Mouse (Mus musculus) stomach, embryonic 16.5 days (tissue): ENCODE data around the gene Pced1a. TPM values are rescaled to one million over a fixed set of nuclear protein-coding genes. Genes with fewer than 3 reads are reported as not detected.

ENCODE experiments used
- ATAC-seq: fragments of 200-750 bp; cut with Nextera tagmentation; 2 replicates; pipeline ENCODE4 v1.8.0; 2017; ENCODE audit warnings: moderate number of reproducible peaks, moderate TSS enrichment; ENCODE audit not compliant: insufficient read depth, low FRiP score
- H3K27ac ChIP-seq: fragments of 300-500 bp; sonication (generic); 2 replicates; pipeline ENCODE4 v1.5.1; 2014; ENCODE audit warnings: low read length
- H3K27me3 ChIP-seq: fragments of 300-500 bp; sonication (generic); 2 replicates; pipeline ENCODE4 v1.6.1; 2014; ENCODE audit warnings: low read length, control low read depth, mixed read lengths; ENCODE audit not compliant: control insufficient read depth, insufficient read depth
- H3K36me3 ChIP-seq: fragments of 300-500 bp; sonication (generic); 2 replicates; pipeline ENCODE4 v1.6.1; 2014; ENCODE audit warnings: low read length; ENCODE audit not compliant: control insufficient read depth, insufficient read depth
- H3K4me1 ChIP-seq: fragments of 300-500 bp; sonication (generic); 2 replicates; pipeline ENCODE4 v1.6.1; 2014; ENCODE audit warnings: low read length, control low read depth, mixed read lengths; ENCODE audit not compliant: control insufficient read depth, insufficient read depth
- H3K4me2 ChIP-seq: fragments of 300-500 bp; sonication (generic); 2 replicates; pipeline ENCODE4 v1.6.1; 2014; ENCODE audit warnings: low read depth, low read length, mixed read lengths
- H3K4me3 ChIP-seq: fragments of 300-500 bp; sonication (generic); replicated peaks from 2 replicates; pipeline ENCODE4 v1.5.1; 2014; ENCODE audit warnings: mild to moderate bottlenecking, low read length
- H3K9ac ChIP-seq: fragments of 300-500 bp; sonication (generic); 2 replicates; pipeline ENCODE4 v1.6.1; 2014; ENCODE audit warnings: low read length
- H3K9me3 ChIP-seq: fragments of 300-500 bp; sonication (generic); replicated peaks from 2 replicates; pipeline ENCODE4 v1.6.1; 2016; ENCODE audit warnings: low read length, control low read depth; ENCODE audit not compliant: control insufficient read depth
- WGBS: fragments of 180-500 bp; shearing (Covaris S2); extraction: QIAGEN DNeasy Blood & Tissue Kit; methylation state at CpG from one replicate; pipeline ENCODE4 v1.1.7; 2014; 5-methylcytosine and 5-hydroxymethylcytosine counted together
- polyA plus RNA-seq: library from polyadenylated mRNA; unstranded; fragments of >200 nt; fragmentation: Nextera tagmentation; extraction: Ambion mirVana; gene quantifications from 2 replicates; pipeline ENCODE4 v1.2.1, GENCODE M21; 2015

The Pced1a gene
- polyA plus RNA-seq, 1 experiment from 2014 or later: 16.4 TPM

GRCm38 (mm10) chr2:130401891-130402290 is 22.6 kb downstream of the Pced1a start:
- Histone ChIP-seq H3K4me3 (no peak overlapping the region), H3K36me3 (no peaks in the 10 kb centered on the region), H3K4me2 (no peak overlapping the region), H3K4me1 (peaks cover 13% of the 10 kb centered on the region), H3K27ac (no peak overlapping the region), H3K27me3 (no peaks in the 10 kb centered on the region), H3K9ac (no peak overlapping the region), H3K9me3 (no peaks in the 10 kb centered on the region)
- 68% methylated on average over 4 of the region's 4 CpGs for whole genome bisulfite sequencing
- ATAC-seq: no peak

GRCm38 (mm10) chr2:130400046-130400445 is 24.5 kb downstream of the Pced1a start:
- no peak overlapping the region for H3K27ac ChIP-seq
- H3K4me1 ChIP-seq: peaks cover 19% of the 10 kb centered on the region
- no peak for ATAC-seq
- no peaks in the 10 kb centered on the region for H3K27me3 ChIP-seq
- H3K9me3 ChIP-seq: no peaks in the 10 kb centered on the region
- WGBS: 83% methylated on average over 1 of the region's 1 CpGs
- no peak overlapping the region for H3K9ac ChIP-seq
- no peaks in the 10 kb centered on the region for H3K36me3 ChIP-seq
- no peak overlapping the region for H3K4me2 ChIP-seq
- H3K4me3 ChIP-seq: no peak overlapping the region

GRCm38 (mm10) chr2:130398091-130398490 is 26.4 kb downstream of the Pced1a start:
- no peak overlapping the region for H3K27ac ChIP-seq
- no peaks in the 10 kb centered on the region for H3K27me3 ChIP-seq
- H3K9ac ChIP-seq: peak overlapping the region; percentile 80
- H3K9me3 ChIP-seq: no peaks in the 10 kb centered on the region
- peaks cover 19% of the 10 kb centered on the region for H3K4me1 ChIP-seq
- no peaks in the 10 kb centered on the region for H3K36me3 ChIP-seq
- 19% methylated on average over 14 of the region's 14 CpGs for WGBS
- peak overlapping the region; percentile 65 for H3K4me3 ChIP-seq
- H3K4me2 ChIP-seq: peak overlapping the region; percentile 95
- no peak for ATAC-seq

- H3K4me1 ChIP-seq: peaks cover 19% of the 10 kb centered on the region
- ATAC-seq: peak; percentile 84
- peak within 1 kb of the TSS; percentile 80 for H3K9ac ChIP-seq
- peak within 1 kb of the TSS; percentile 26; the same call in 1 of the 2 replicates for H3K27ac ChIP-seq
- no peaks in the 10 kb centered on the region for H3K27me3 ChIP-seq
- H3K36me3 ChIP-seq: no peaks in the 10 kb centered on the region
- no peaks in the 10 kb centered on the region for H3K9me3 ChIP-seq
- peak within 1 kb of the TSS; percentile 95 for H3K4me2 ChIP-seq
- H3K4me3 ChIP-seq: peak within 1 kb of the TSS; percentile 65
- 2% methylated on average over 47 of the region's 53 CpGs for WGBS
These were observed 27.1 kb downstream of the Pced1a start, which contains the start of gene Cpxm1 for GRCm38 (mm10) chr2:130397186-130397985. Cpxm1 (minus strand) TSS chr2:130397574.

- no peak for ATAC-seq
- no peak overlapping the region for H3K4me2 ChIP-seq
These were observed 28.8 kb downstream of the Pced1a start for GRCm38 (mm10) chr2:130395696-130396095.

GRCm38 (mm10) chr2:130392836-130393235 is 31.7 kb downstream of the Pced1a start:
- Histone ChIP-seq H3K27me3 (no peaks in the 10 kb centered on the region), H3K27ac (no peak overlapping the region), H3K36me3 (no peaks in the 10 kb centered on the region), H3K9me3 (no peaks in the 10 kb centered on the region), H3K4me1 (peaks cover 15% of the 10 kb centered on the region), H3K9ac (no peak overlapping the region), H3K4me3 (no peak overlapping the region), H3K4me2 (no peak overlapping the region)
- no peak for ATAC-seq
- WGBS: 83% methylated on average over 3 of the region's 3 CpGs

More at GRCm38 (mm10) chr2:130395696-130396095, 28.8 kb downstream of the Pced1a start:
- Histone ChIP-seq H3K9ac (no peak overlapping the region), H3K4me1 (peaks cover 19% of the 10 kb centered on the region), H3K27ac (no peak overlapping the region), H3K27me3 (no peaks in the 10 kb centered on the region), H3K9me3 (no peaks in the 10 kb centered on the region), H3K4me3 (no peak overlapping the region), H3K36me3 (no peaks in the 10 kb centered on the region)
- WGBS: 92% methylated on average over 11 of the region's 11 CpGs

GRCm38 (mm10) chr2:130390993-130391625 is 33.4 kb downstream of the Pced1a start:
- Histone ChIP-seq H3K27ac (no peak overlapping the region), H3K4me2 (no peak overlapping the region)

GRCm38 (mm10) chr2:130388796-130389195 is 35.7 kb downstream of the Pced1a start:
- H3K4me3 ChIP-seq: no peak overlapping the region
- WGBS: 87% methylated on average over 2 of the region's 2 CpGs
- no peaks in the 10 kb centered on the region for H3K4me1 ChIP-seq
- no peak overlapping the region for H3K27ac ChIP-seq
- H3K9ac ChIP-seq: no peak overlapping the region
- no peaks in the 10 kb centered on the region for H3K27me3 ChIP-seq
- H3K4me2 ChIP-seq: no peak overlapping the region
- no peaks in the 10 kb centered on the region for H3K36me3 ChIP-seq
- H3K9me3 ChIP-seq: no peaks in the 10 kb centered on the region
- no peak for ATAC-seq

More at GRCm38 (mm10) chr2:130390993-130391625, 33.4 kb downstream of the Pced1a start:
- Histone ChIP-seq H3K27me3 (no peaks in the 10 kb centered on the region), H3K4me3 (no peak overlapping the region), H3K36me3 (no peaks in the 10 kb centered on the region), H3K9ac (no peak overlapping the region), H3K4me1 (no peaks in the 10 kb centered on the region), H3K9me3 (no peaks in the 10 kb centered on the region)
- WGBS: 76% methylated on average over 11 of the region's 11 CpGs
- ATAC-seq: no peak

GRCm38 (mm10) chr2:130386212-130386611 is 38.3 kb downstream of the Pced1a start:
- no peak for ATAC-seq
- 43% methylated on average over 1 of the region's 1 CpGs for WGBS
- H3K27ac ChIP-seq: no peak overlapping the region
- H3K4me1 ChIP-seq: no peaks in the 10 kb centered on the region
- no peaks in the 10 kb centered on the region for H3K9me3 ChIP-seq
- no peaks in the 10 kb centered on the region for H3K27me3 ChIP-seq
- no peak overlapping the region for H3K4me2 ChIP-seq
- no peak overlapping the region for H3K9ac ChIP-seq
- no peaks in the 10 kb centered on the region for H3K36me3 ChIP-seq
- no peak overlapping the region for H3K4me3 ChIP-seq
